Mouse (Mus musculus): ENCODE measurements around the gene Cnfn.
"Not testable (repeated sequence)": the region's sequence is repeated elsewhere in the genome, so short reads cannot be mapped to it uniquely, and the experiment has no call there.

Cnfn gene

GRCm38 (mm10) chr7:25367632-25368293 lies 1.8 kb downstream of the Cnfn start:
- no peak for DNase-seq (ENCODE audit: low read depth in 2 of 2, low spot score in 2 of 2)

- DNase-seq (ENCODE audit: low read depth in 2 of 2, low spot score in 2 of 2): no peak
Observed at GRCm38 (mm10) chr7:25365937-25366625, 3.4 kb downstream of the Cnfn start.

GRCm38 (mm10) chr7:25363632-25364031 lies 5.9 kb downstream of the Cnfn start:
- no peak for DNase-seq (ENCODE audit: low read depth in 2 of 2, low spot score in 2 of 2)

GRCm38 (mm10) chr7:25363151-25363550 lies 6.4 kb downstream of the Cnfn start:
- DNase-seq (ENCODE audit: low read depth in 2 of 2, low spot score in 2 of 2): no peak

- no peak for DNase-seq (ENCODE audit: low read depth in 2 of 2, low spot score in 2 of 2)
Observed at GRCm38 (mm10) chr7:25358721-25359206, 10.8 kb downstream of the Cnfn start.

GRCm38 (mm10) chr7:25348861-25349260 lies 20.7 kb downstream of the Cnfn start:
- DNase-seq (ENCODE audit: low read depth in 2 of 2, low spot score in 2 of 2): no peak

DNA sequence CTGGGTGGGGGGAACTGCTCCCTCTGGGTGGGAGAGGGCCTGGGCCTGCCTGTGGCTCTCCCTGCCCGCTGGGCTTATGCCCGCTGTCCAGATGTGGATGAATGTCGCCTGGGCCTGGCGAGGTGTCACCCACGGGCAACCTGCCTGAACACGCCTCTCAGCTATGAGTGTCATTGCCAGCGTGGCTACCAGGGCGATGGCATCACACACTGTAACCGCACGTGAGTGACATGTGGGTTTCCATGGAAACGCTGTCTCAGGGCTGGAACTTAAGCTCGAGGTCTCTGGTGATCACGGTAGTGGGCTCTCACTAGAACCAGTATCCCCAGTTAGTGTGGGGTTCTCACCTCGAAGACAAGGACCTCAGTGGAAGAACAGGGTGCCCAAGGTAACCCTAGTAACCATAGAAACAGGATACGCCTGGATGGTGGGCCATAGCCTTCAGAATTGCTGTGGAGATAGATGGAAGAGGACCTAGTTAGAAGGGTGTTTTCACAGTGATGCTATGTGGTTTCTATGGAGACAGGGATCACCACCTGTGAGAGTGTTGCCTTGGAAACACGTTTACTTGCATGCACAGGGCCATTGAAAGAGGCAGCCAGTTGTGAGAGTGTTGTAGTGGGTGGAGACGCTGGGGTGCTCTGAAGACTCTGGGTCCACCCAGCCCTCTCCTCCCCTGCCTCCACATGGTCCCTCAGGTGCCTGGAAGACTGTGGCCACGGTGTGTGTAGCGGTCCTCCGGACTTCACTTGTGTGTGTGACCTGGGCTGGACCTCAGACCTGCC lies 28.3 kb downstream of the Cnfn start:
- no peak for DNase-seq (ENCODE audit: low read depth in 2 of 2, low spot score in 2 of 2)

- no peak for DNase-seq (ENCODE audit: low read depth in 2 of 2, low spot score in 2 of 2)
Observed at GRCm38 (mm10) chr7:25339329-25339728, 30.2 kb downstream of the Cnfn start.

- no peak for DNase-seq (ENCODE audit: low read depth in 2 of 2, low spot score in 2 of 2)
Observed at GRCm38 (mm10) chr7:25334472-25334871, 35.1 kb downstream of the Cnfn start.

GRCm38 (mm10) chr7:25333596-25334307 lies 35.8 kb downstream of the Cnfn start:
- DNase-seq (ENCODE audit: low read depth in 2 of 2, low spot score in 2 of 2): peak; percentile 60 to 67

GRCm38 (mm10) chr7:25326233-25326632 lies 43.3 kb downstream of the Cnfn start:
- DNase-seq (ENCODE audit: low read depth in 2 of 2, low spot score in 2 of 2): no peak

GRCm38 (mm10) chr7:25325431-25325830 lies 44.1 kb downstream of the Cnfn start:
- not testable (repeated sequence) for DNase-seq (ENCODE audit: low read depth in 2 of 2, low spot score in 2 of 2)

- DNase-seq (ENCODE audit: low read depth in 2 of 2, low spot score in 2 of 2): no peak
Observed at GRCm38 (mm10) chr7:25323219-25323618, 46.3 kb downstream of the Cnfn start.

GRCm38 (mm10) chr7:25322058-25322484 lies 47.5 kb downstream of the Cnfn start:
- DNase-seq (ENCODE audit: low read depth in 2 of 2, low spot score in 2 of 2): no peak
